Mouse (Mus musculus): ENCODE results near the gene Gm13276. TPM values are rescaled to one million over a fixed set of nuclear protein-coding genes. Genes with fewer than 3 reads are reported as not detected.

Gene Gm13276
- total RNA-seq, 1 experiment from 2014 or later, result not detected

Other genes with a start within 250 kb of the Gm13276 start
- gene Ifna15, start 227.5 kb upstream of the Gm13276 start, total RNA-seq (2023), result not detected in 4 replicates
- gene Ifna14, start 213.9 kb upstream of the Gm13276 start, total RNA-seq (2023), result not detected in 4 replicates
- not detected in 4 replicates for gene Ifna9, start 193.3 kb upstream of the Gm13276 start, total RNA-seq (2023)
- not detected in 4 replicates for gene Ifna12, start 182.3 kb upstream of the Gm13276 start, total RNA-seq (2023)
- gene C87499, start 151.3 kb upstream of the Gm13276 start, total RNA-seq (2023), result not detected in 4 replicates
- gene Ifna13, start 141.2 kb upstream of the Gm13276 start, total RNA-seq (2023), result not detected in 4 replicates
- gene Ifna16, start 108.8 kb upstream of the Gm13276 start, total RNA-seq (2023), result not detected in 4 replicates
- not detected in 4 replicates for gene Ifna2, start 101.8 kb upstream of the Gm13276 start, total RNA-seq (2023)
- not detected in 4 replicates for gene Ifnab, start 94.3 kb upstream of the Gm13276 start, total RNA-seq (2023)
- gene Gm26566, start 63.9 kb upstream of the Gm13276 start, total RNA-seq (2023), result not detected in 4 replicates
- 14.4 to 16.1 TPM (median 15.0 TPM) in 4 replicates for gene Klhl9, start 63.2 kb upstream of the Gm13276 start, total RNA-seq (2023)
- gene Gm13271, start 30.8 kb upstream of the Gm13276 start, total RNA-seq (2023), result not detected in 4 replicates
- not detected in 4 replicates for gene Gm13283, start 25.6 kb upstream of the Gm13276 start, total RNA-seq (2023)
- not detected in 4 replicates for gene Gm13290, start 11.9 kb upstream of the Gm13276 start, total RNA-seq (2023)
- gene Gm13289, start 8.8 kb upstream of the Gm13276 start, total RNA-seq (2023), result not detected in 4 replicates
- not detected in 4 replicates for gene Gm13272, start 5.9 kb upstream of the Gm13276 start, total RNA-seq (2023)
- gene Ifnz, start 3.6 kb upstream of the Gm13276 start, total RNA-seq (2023), result not detected in 4 replicates
- not detected in 4 replicates for gene Gm13277, start 2.9 kb downstream of the Gm13276 start, total RNA-seq (2023)
- not detected in 4 replicates for gene Gm13278, start 5.8 kb downstream of the Gm13276 start, total RNA-seq (2023)
- not detected in 4 replicates for gene Gm13275, start 8.8 kb downstream of the Gm13276 start, total RNA-seq (2023)
- gene Gm13279, start 11.7 kb downstream of the Gm13276 start, total RNA-seq (2023), result not detected in 4 replicates
- gene Gm13285, start 14.0 kb downstream of the Gm13276 start, total RNA-seq (2023), result not detected in 4 replicates
- gene Gm13287, start 17.5 kb downstream of the Gm13276 start, total RNA-seq (2023), result not detected in 4 replicates
- not detected in 4 replicates for gene Gm13288, start 19.8 kb downstream of the Gm13276 start, total RNA-seq (2023)
- gene Ifna7, start 30.5 kb downstream of the Gm13276 start, total RNA-seq (2023), result not detected in 4 replicates
- not detected in 4 replicates for gene Ifna11, start 34.2 kb downstream of the Gm13276 start, total RNA-seq (2023)
- gene Ifna6, start 41.7 kb downstream of the Gm13276 start, total RNA-seq (2023), result not detected in 4 replicates
- not detected in 4 replicates for gene Ifna5, start 49.8 kb downstream of the Gm13276 start, total RNA-seq (2023)
- gene Ifna4, start 56.2 kb downstream of the Gm13276 start, total RNA-seq (2023), result not detected in 4 replicates
- not detected in 4 replicates for gene Ifna1, start 64.4 kb downstream of the Gm13276 start, total RNA-seq (2023)
- not detected in 4 replicates for gene Ifne, start 94.5 kb downstream of the Gm13276 start, total RNA-seq (2023)